In genomic region chr2:49633231-49633630, GRCm38 (mm10) we compare ENCODE assay signal across 16 mouse cellular contexts. TPM values are rescaled to one million over a fixed set of nuclear protein-coding genes. Genes with fewer than 3 reads are reported as not detected.
A peak's percentile ranks its signal among the peaks of the same experiment; 100 is the strongest.
DNase-seq lines count a peak whose midpoint lies in the region; ATAC-seq and TF ChIP-seq lines count a peak whose summit lies in the region.
"Had no signal": no experiment of that assay in that cellular context is flagged by ENCODE, and none has a peak within 500 bp of the region (broad histone marks: within the 10 kb centered on the region; RNA-seq: fewer than 3 reads in every experiment).

No protein-coding gene starts in this region.

- no peaks in the 10 kb centered on the region for H3K27me3 ChIP-seq in forebrain, embryonic 15.5 days
- H3K27me3 ChIP-seq in limb, embryonic 12.5 days = no peaks in the 10 kb centered on the region
- no peaks in the 10 kb centered on the region for H3K27me3 ChIP-seq in neural tube, embryonic 13.5 days
- H3K27me3 ChIP-seq in stomach, postnatal 0 days (ENCODE audit: control insufficient read depth, insufficient read depth, low read length) = no peaks in the 10 kb centered on the region
- H3K27me3 ChIP-seq: embryonic facial prominence, embryonic 15.5 days; lung, embryonic 15.5 days; Patski; stomach, embryonic 15.5 days had no signal

- DNase-seq in embryo, embryonic 10.5 days (ENCODE audit: low spot score) = peak; percentile 72
- no peak for DNase-seq in left cerebral cortex, adult 2 months (ENCODE audit: extremely low spot score in 1 of 2, low spot score in 2 of 2)
- DNase-seq in stomach, postnatal 0 days (ENCODE audit: low spot score) = no peak
- DNase-seq in thymus, postnatal 0 days (ENCODE audit: low spot score) = no peak
- DNase-seq in right cerebral cortex, postnatal 4 days = no peak
- DNase-seq: adrenal gland, adult 8-10 months; cerebellum, adult 11-12 months; kidney, adult 2 months; layer of hippocampus, adult 9-11 months had no signal

- H3K27ac ChIP-seq in forebrain, embryonic 15.5 days (replicated peaks) = peak overlapping the region; percentile 63
- peak overlapping the region; percentile 3; the same call in 1 of the 2 replicates for H3K27ac ChIP-seq in limb, embryonic 12.5 days
- peak overlapping the region; percentile 81 for H3K27ac ChIP-seq in neural tube, embryonic 13.5 days (replicated peaks)
- no peak overlapping the region for H3K27ac ChIP-seq in left cerebral cortex, adult 2 months
- H3K27ac ChIP-seq in stomach, postnatal 0 days (replicated peaks) = no peak overlapping the region
- H3K27ac ChIP-seq: embryonic facial prominence, embryonic 15.5 days; lung, embryonic 15.5 days; stomach, embryonic 15.5 days had no signal

- H3K9me3 ChIP-seq in forebrain, embryonic 15.5 days = no peaks in the 10 kb centered on the region
- 0 out of 2 replicates have a peak, but pooled peaks cover 4% of the 10 kb centered on the region for H3K9me3 ChIP-seq in limb, embryonic 12.5 days
- no peaks in the 10 kb centered on the region for H3K9me3 ChIP-seq in neural tube, embryonic 13.5 days
- H3K9me3 ChIP-seq in stomach, postnatal 0 days (ENCODE audit: control insufficient read depth, low read length) = no peaks in the 10 kb centered on the region
- H3K9me3 ChIP-seq: embryonic facial prominence, embryonic 15.5 days; lung, embryonic 15.5 days; stomach, embryonic 15.5 days had no signal

- peaks cover 4% of the 10 kb centered on the region; the same call in 1 of the 2 replicates for H3K36me3 ChIP-seq in forebrain, embryonic 15.5 days
- peaks cover 3% of the 10 kb centered on the region; the same call in 1 of the 2 replicates for H3K36me3 ChIP-seq in limb, embryonic 12.5 days
- H3K36me3 ChIP-seq in neural tube, embryonic 13.5 days = peaks cover 5% of the 10 kb centered on the region; the same call in 1 of the 2 replicates
- no peaks in the 10 kb centered on the region for H3K36me3 ChIP-seq in stomach, postnatal 0 days (ENCODE audit: control insufficient read depth, insufficient read depth, low read length)
- H3K36me3 ChIP-seq: embryonic facial prominence, embryonic 15.5 days; lung, embryonic 15.5 days; stomach, embryonic 15.5 days had no signal

- H3K4me1 ChIP-seq in forebrain, embryonic 15.5 days = peaks cover 63% of the 10 kb centered on the region
- H3K4me1 ChIP-seq in limb, embryonic 12.5 days (replicated peaks) = peaks cover 13% of the 10 kb centered on the region
- H3K4me1 ChIP-seq in neural tube, embryonic 13.5 days (replicated peaks) = peaks cover 51% of the 10 kb centered on the region
- no peaks in the 10 kb centered on the region for H3K4me1 ChIP-seq in stomach, postnatal 0 days (replicated peaks; ENCODE audit: control insufficient read depth, insufficient read depth)
- H3K4me1 ChIP-seq: stomach, embryonic 15.5 days had no signal

- TF ChIP-seq CTCF in left cerebral cortex, adult 2 months (IDR thresholded peaks at IDR 0.05) = no peak
- no peak for TF ChIP-seq CTCF in stomach, postnatal 0 days (IDR thresholded peaks at IDR 0.05; ENCODE audit: low read depth)

- H3K4me3 ChIP-seq in forebrain, embryonic 15.5 days = no peak overlapping the region
- no peak overlapping the region for H3K4me3 ChIP-seq in limb, embryonic 12.5 days (replicated peaks)
- H3K4me3 ChIP-seq in neural tube, embryonic 13.5 days = 0 out of 2 replicates have a peak overlapping the region, but pooled peaks have one; percentile 2
- H3K4me3 ChIP-seq in left cerebral cortex, adult 2 months = no peak overlapping the region
- no peak overlapping the region for H3K4me3 ChIP-seq in stomach, postnatal 0 days (ENCODE audit: low read depth, low read length)
- H3K4me3 ChIP-seq: embryonic facial prominence, embryonic 15.5 days; lung, embryonic 15.5 days; stomach, embryonic 15.5 days had no signal

- WGBS in forebrain, embryonic 15.5 days = 10% methylated on average over 9 of the region's 9 CpGs
- 74% methylated on average over 9 of the region's 9 CpGs for WGBS in limb, embryonic 12.5 days
- 18% methylated on average over 9 of the region's 9 CpGs for WGBS in neural tube, embryonic 13.5 days
- 67% methylated on average over 9 of the region's 9 CpGs for WGBS in stomach, postnatal 0 days

- intact Hi-C loops in left cerebral cortex, adult 2 months (cut with DNase I) = no loop called here

- peak overlapping the region; percentile 34; the same call in 1 of the 2 replicates for H3K9ac ChIP-seq in forebrain, embryonic 15.5 days (replicated peaks)
- no peak overlapping the region for H3K9ac ChIP-seq in limb, embryonic 12.5 days (replicated peaks)
- H3K9ac ChIP-seq in neural tube, embryonic 13.5 days = peak overlapping the region; percentile 61
- no peak overlapping the region for H3K9ac ChIP-seq in stomach, postnatal 0 days (ENCODE audit: low read length)
- H3K9ac ChIP-seq: embryonic facial prominence, embryonic 15.5 days; lung, embryonic 15.5 days; stomach, embryonic 15.5 days had no signal

- no peak for TF ChIP-seq EP300 in stomach, postnatal 0 days (optimal IDR thresholded peaks at IDR 0.05)

- ATAC-seq in forebrain, embryonic 15.5 days (replicated peaks) = peak; percentile 49
- ATAC-seq in limb, embryonic 12.5 days (ENCODE audit: insufficient number of reproducible peaks, insufficient read depth, low FRiP score, low TSS enrichment, low read depth) = no peak
- peak; percentile 74 for ATAC-seq in neural tube, embryonic 13.5 days (ENCODE audit: low read depth)
- ATAC-seq in stomach, postnatal 0 days (ENCODE audit: low FRiP score, low TSS enrichment) = no peak
- ATAC-seq: Patski had no signal

- H3K4me2 ChIP-seq in forebrain, embryonic 15.5 days (replicated peaks) = peak overlapping the region; percentile 19
- no peak overlapping the region for H3K4me2 ChIP-seq in limb, embryonic 12.5 days
- peak overlapping the region; percentile 47 for H3K4me2 ChIP-seq in neural tube, embryonic 13.5 days
- no peak overlapping the region for H3K4me2 ChIP-seq in stomach, postnatal 0 days (replicated peaks; ENCODE audit: low read depth)
- H3K4me2 ChIP-seq: embryonic facial prominence, embryonic 15.5 days; lung, embryonic 15.5 days; stomach, embryonic 15.5 days had no signal

RNA-seq across cellular contexts. Expression of gene Kif5c, which starts 14.1 kb away (rescaled TPM):
- polyA plus RNA-seq in forebrain, embryonic 15.5 days (2015; fragmentation: Nextera tagmentation; extraction: Ambion mirVana) = 171 and 172 TPM in 2 replicates
- 13.2 and 15.0 TPM in 2 replicates for polyA plus RNA-seq in limb, embryonic 12.5 days (2016; fragmentation: Nextera tagmentation; extraction: Ambion mirVana)
- polyA plus RNA-seq in neural tube, embryonic 13.5 days (2015; fragmentation: Nextera tagmentation; extraction: Ambion mirVana) = 181 and 182 TPM in 2 replicates
- total RNA-seq in left cerebral cortex, adult 2 months (2021) = 100 to 1,000 TPM; 567 to 594 TPM
- polyA plus RNA-seq in stomach, postnatal 0 days (2015; fragmentation: Nextera tagmentation; extraction: Ambion mirVana) = 2.8 TPM in 2 replicates
- polyA plus RNA-seq in thymus, postnatal 0 days (2015; fragmentation: Nextera tagmentation; extraction: Ambion mirVana) = 0.66 and 0.72 TPM in 2 replicates

Comparison
In these comparisons a context has a peak if more than half of its experiments do, and no peak if none do; other contexts are left out.
1. ATAC-seq: peak in forebrain, embryonic 15.5 days (single experiment) and neural tube, embryonic 13.5 days (single experiment); none in limb, embryonic 12.5 days (single experiment) and stomach, postnatal 0 days (single experiment).
2. H3K27ac ChIP-seq: peak in forebrain, embryonic 15.5 days (single experiment), limb, embryonic 12.5 days (single experiment) and neural tube, embryonic 13.5 days (single experiment); none in left cerebral cortex, adult 2 months (single experiment) and stomach, postnatal 0 days (single experiment).
3. H3K4me2 ChIP-seq: peak in forebrain, embryonic 15.5 days (single experiment) and neural tube, embryonic 13.5 days (single experiment); none in limb, embryonic 12.5 days (single experiment) and stomach, postnatal 0 days (single experiment).
4. H3K9ac ChIP-seq: peak in forebrain, embryonic 15.5 days (single experiment) and neural tube, embryonic 13.5 days (single experiment); none in limb, embryonic 12.5 days (single experiment) and stomach, postnatal 0 days (single experiment).
5. RNA of gene Kif5c, which starts 14.1 kb away (polyA plus RNA-seq): 181 to 182 TPM in neural tube, embryonic 13.5 days and 171 to 172 TPM in forebrain, embryonic 15.5 days; 13.2 to 15.0 TPM in limb, embryonic 12.5 days, 2.8 TPM in stomach, postnatal 0 days and 0.66 to 0.72 TPM in thymus, postnatal 0 days; every median in the first group is over 10 times any median in the second.